Mouse (Mus musculus) forebrain, embryonic 13.5 days (tissue): ENCODE data around the gene Cubn. TPM values are rescaled to one million over a fixed set of nuclear protein-coding genes. Genes with fewer than 3 reads are reported as not detected.

ENCODE experiments used
- ATAC-seq: fragments of 200-750 bp; cut with Nextera tagmentation; 2 replicates; pipeline ENCODE4 v1.8.0; 2017
- H3K27ac ChIP-seq: fragments of 300-500 bp; sonication (generic); 2 replicates; pipeline ENCODE4 v1.5.1; 2015; ENCODE audit warnings: inconsistent platforms, mild to moderate bottlenecking, moderate library complexity
- H3K27me3 ChIP-seq: fragments of 300-500 bp; sonication (generic); 2 replicates; pipeline ENCODE4 v1.6.1; 2015; ENCODE audit warnings: mild to moderate bottlenecking, inconsistent platforms
- H3K36me3 ChIP-seq: fragments of 300-500 bp; sonication (generic); 2 replicates; pipeline ENCODE4 v1.6.1; 2015; ENCODE audit warnings: mild to moderate bottlenecking, inconsistent platforms; ENCODE audit not compliant: poor library complexity, severe bottlenecking
- H3K4me1 ChIP-seq: fragments of 300-500 bp; sonication (generic); 2 replicates; pipeline ENCODE4 v1.6.1; 2015; ENCODE audit warnings: inconsistent platforms
- H3K4me2 ChIP-seq: fragments of 300-500 bp; sonication (generic); 2 replicates; pipeline ENCODE4 v1.6.1; 2015; ENCODE audit warnings: inconsistent platforms, mild to moderate bottlenecking, moderate library complexity
- H3K4me3 ChIP-seq: fragments of 300-500 bp; sonication (generic); 2 replicates; pipeline ENCODE4 v1.5.1; 2015; ENCODE audit warnings: mild to moderate bottlenecking, inconsistent platforms
- H3K9ac ChIP-seq: fragments of 300-500 bp; sonication (generic); 2 replicates; pipeline ENCODE4 v1.6.1; 2015; ENCODE audit warnings: mild to moderate bottlenecking, inconsistent platforms
- H3K9me3 ChIP-seq: fragments of 300-500 bp; sonication (generic); replicated peaks from 2 replicates; pipeline ENCODE4 v1.6.1; 2016; ENCODE audit warnings: inconsistent platforms
- WGBS: fragments of 180-500 bp; shearing (Covaris S2); methylation state at CpG from one replicate; pipeline ENCODE4 v1.1.7; 2015; 5-methylcytosine and 5-hydroxymethylcytosine counted together
- polyA plus RNA-seq: library from polyadenylated mRNA; unstranded; fragments of >200 nt; fragmentation: Nextera tagmentation; extraction: Ambion mirVana; gene quantifications from 2 replicates; pipeline ENCODE4 v1.2.1, GENCODE M21; 2015

Cubn gene
- polyA plus RNA-seq, 1 experiment from 2014 or later: 0.09 TPM

GRCm38 (mm10) chr2:13470108-13470507 is 21.5 kb downstream of the Cubn start:
- no peaks in the 10 kb centered on the region for H3K4me1 ChIP-seq
- H3K4me3 ChIP-seq: no peak overlapping the region
- no peak for ATAC-seq
- H3K27ac ChIP-seq: no peak overlapping the region
- H3K4me2 ChIP-seq: no peak overlapping the region
- WGBS: 94% methylated on average over 3 of the region's 3 CpGs
- H3K36me3 ChIP-seq: no peaks in the 10 kb centered on the region
- no peaks in the 10 kb centered on the region for H3K9me3 ChIP-seq
- no peak overlapping the region for H3K9ac ChIP-seq
- H3K27me3 ChIP-seq: no peaks in the 10 kb centered on the region

DNA sequence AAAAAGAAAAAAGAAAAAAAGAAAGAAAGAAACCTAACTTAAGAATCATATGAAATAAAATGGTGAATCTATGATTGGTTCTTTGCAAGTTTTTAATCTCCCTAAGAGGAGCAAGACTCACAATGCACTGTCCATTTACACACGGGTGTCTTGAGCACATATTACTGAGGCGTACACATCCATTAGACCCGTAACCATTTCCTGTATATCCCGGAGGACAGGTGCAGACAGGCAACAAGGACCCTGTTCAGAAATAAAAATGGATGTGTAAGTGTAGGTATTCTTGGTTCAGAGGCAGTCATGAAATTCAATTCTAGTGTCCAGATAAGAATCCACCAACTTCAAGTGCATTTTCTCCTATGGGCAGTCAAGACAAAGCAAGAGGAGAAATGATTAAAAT is 22.0 kb downstream of the Cubn start:
- Histone ChIP-seq H3K4me2 (no peak overlapping the region), H3K27ac (no peak overlapping the region), H3K36me3 (no peaks in the 10 kb centered on the region), H3K27me3 (no peaks in the 10 kb centered on the region), H3K9me3 (no peaks in the 10 kb centered on the region), H3K4me3 (no peak overlapping the region), H3K4me1 (no peaks in the 10 kb centered on the region), H3K9ac (no peak overlapping the region)
- no peak for ATAC-seq
- 95% methylated on average over 4 of the region's 4 CpGs for WGBS

DNA sequence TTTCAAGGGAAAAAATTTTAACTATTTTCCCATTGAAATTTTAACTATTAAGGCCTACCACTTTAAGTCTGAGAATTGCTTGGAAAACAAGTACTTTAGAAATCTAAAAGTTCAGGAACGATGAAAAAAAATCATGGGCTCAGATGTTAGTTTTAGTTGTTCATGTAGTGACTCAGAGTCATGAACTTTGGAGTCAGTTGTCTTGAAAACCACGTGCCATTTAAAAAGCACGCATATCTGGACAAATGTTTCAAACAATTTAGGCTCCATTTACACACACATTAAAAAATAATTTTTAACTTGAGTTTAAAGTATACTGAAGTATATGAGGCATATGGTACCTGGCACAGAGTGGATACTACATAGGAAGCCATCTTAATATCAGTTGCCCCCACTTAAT is 24.9 kb downstream of the Cubn start:
- Histone ChIP-seq H3K9me3 (no peaks in the 10 kb centered on the region), H3K27me3 (no peaks in the 10 kb centered on the region), H3K4me3 (no peak overlapping the region), H3K36me3 (no peaks in the 10 kb centered on the region), H3K27ac (no peak overlapping the region), H3K4me2 (no peak overlapping the region), H3K4me1 (no peaks in the 10 kb centered on the region), H3K9ac (no peak overlapping the region)
- ATAC-seq: no peak
- WGBS: 92% methylated on average over 3 of the region's 3 CpGs

- H3K27ac ChIP-seq: no peak overlapping the region
- no peak overlapping the region for H3K9ac ChIP-seq
- H3K4me3 ChIP-seq: no peak overlapping the region
- no peaks in the 10 kb centered on the region for H3K9me3 ChIP-seq
- 87% methylated on average over 2 of the region's 2 CpGs for WGBS
- H3K4me2 ChIP-seq: no peak overlapping the region
- H3K4me1 ChIP-seq: no peaks in the 10 kb centered on the region
- no peaks in the 10 kb centered on the region for H3K36me3 ChIP-seq
- ATAC-seq: no peak
- H3K27me3 ChIP-seq: no peaks in the 10 kb centered on the region
Observed at GRCm38 (mm10) chr2:13458088-13458487, 33.5 kb downstream of the Cubn start.

DNA sequence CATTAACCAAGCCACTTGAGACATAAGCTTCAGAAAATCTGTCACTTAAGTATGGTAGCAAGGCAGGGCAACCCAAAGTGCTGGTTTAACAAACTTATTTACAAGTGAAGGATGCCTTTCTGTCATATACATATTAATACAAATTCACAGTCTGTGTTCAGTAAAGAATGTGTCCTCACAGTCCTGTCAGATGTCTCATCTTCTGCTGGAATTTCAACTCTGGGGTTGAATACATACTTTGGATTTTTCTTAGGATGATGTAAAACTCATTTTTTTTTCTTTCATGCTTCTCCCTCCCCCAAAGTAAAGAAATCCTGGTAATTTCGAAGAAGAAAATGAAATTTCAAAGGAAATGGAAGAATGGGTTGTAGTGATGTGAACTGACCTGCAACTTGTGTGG is 34.8 kb downstream of the Cubn start:
- H3K9ac ChIP-seq: no peak overlapping the region
- no peak for ATAC-seq
- no peak overlapping the region for H3K27ac ChIP-seq
- H3K36me3 ChIP-seq: no peaks in the 10 kb centered on the region
- no peaks in the 10 kb centered on the region for H3K27me3 ChIP-seq
- no peak overlapping the region for H3K4me2 ChIP-seq
- no peak overlapping the region for H3K4me3 ChIP-seq
- H3K9me3 ChIP-seq: no peaks in the 10 kb centered on the region
- WGBS: 91% methylated on average over 1 of the region's 1 CpGs
- no peaks in the 10 kb centered on the region for H3K4me1 ChIP-seq

DNA sequence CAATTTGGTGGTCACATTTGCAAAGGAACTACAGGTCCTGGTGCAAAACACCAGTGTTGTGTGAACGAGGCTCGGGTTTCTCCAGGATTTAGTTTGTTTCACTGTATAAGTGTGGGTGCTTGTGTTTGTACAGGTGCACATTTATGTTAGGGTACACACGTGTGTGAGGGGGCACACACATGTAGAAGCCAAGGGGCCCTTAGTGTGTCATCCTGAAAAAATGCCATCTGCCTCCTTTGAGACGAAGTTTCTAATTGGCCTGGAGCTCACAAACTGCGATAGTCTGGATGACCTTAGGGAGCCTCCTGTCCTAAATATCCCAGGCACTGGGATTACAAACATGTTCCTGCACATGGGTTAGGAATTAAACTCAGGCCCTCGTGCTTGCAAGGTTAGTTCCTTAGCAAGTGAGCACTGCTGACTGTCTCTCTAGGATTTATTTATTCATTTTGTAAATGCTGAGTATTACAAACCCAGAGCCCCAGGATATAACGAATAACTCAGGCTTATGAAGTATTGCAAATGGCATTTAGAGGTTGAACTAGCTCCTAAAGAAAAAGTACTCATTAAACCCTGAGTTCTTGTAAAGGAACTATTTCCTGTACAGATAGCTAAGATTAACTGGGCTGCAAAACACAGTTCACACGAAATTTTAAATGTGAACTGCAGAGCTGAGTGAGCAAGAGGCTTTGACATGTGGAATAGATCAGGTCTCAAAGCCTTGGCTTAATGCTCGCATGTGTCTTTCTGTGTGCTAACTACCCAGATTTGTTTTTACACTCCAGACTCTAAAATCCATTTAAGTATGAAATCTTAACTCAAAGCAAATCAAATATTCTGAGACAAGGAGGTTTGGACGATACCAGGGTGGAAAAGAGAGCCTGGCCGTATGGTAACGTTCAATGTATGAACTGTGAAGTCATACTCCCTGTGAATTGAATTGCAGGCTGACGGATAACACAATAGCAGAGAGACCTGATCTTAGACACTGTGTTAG is 39.8 kb downstream of the Cubn start:
- no peak overlapping the region for H3K9ac ChIP-seq
- 66% methylated on average over 13 of the region's 13 CpGs for WGBS
- no peak for ATAC-seq

GRCm38 (mm10) chr2:13450895-13451294 is 40.7 kb downstream of the Cubn start:
- Histone ChIP-seq H3K27ac (no peak overlapping the region), H3K4me2 (no peak overlapping the region), H3K27me3 (no peaks in the 10 kb centered on the region), H3K9ac (no peak overlapping the region), H3K4me1 (no peaks in the 10 kb centered on the region), H3K9me3 (no peaks in the 10 kb centered on the region), H3K36me3 (no peaks in the 10 kb centered on the region), H3K4me3 (no peak overlapping the region)
- no peak for ATAC-seq
- 73% methylated on average over 3 of the region's 3 CpGs for WGBS

More for the DNA sequence above, 39.8 kb downstream of the Cubn start:
- no peaks in the 10 kb centered on the region for H3K36me3 ChIP-seq
- no peak overlapping the region for H3K4me2 ChIP-seq
- no peak overlapping the region for H3K4me3 ChIP-seq
- no peak overlapping the region for H3K27ac ChIP-seq
- H3K4me1 ChIP-seq: no peaks in the 10 kb centered on the region
- H3K9me3 ChIP-seq: no peaks in the 10 kb centered on the region
- no peaks in the 10 kb centered on the region for H3K27me3 ChIP-seq

- Histone ChIP-seq H3K27ac (no peak overlapping the region), H3K9me3 (no peaks in the 10 kb centered on the region), H3K4me1 (no peaks in the 10 kb centered on the region), H3K4me3 (no peak overlapping the region), H3K27me3 (no peaks in the 10 kb centered on the region), H3K4me2 (no peak overlapping the region), H3K9ac (no peak overlapping the region), H3K36me3 (no peaks in the 10 kb centered on the region)
- 74% methylated on average over 2 of the region's 2 CpGs for WGBS
- no peak for ATAC-seq
Observed at GRCm38 (mm10) chr2:13450470-13450869, 41.1 kb downstream of the Cubn start.

- Histone ChIP-seq H3K4me3 (no peak overlapping the region), H3K4me1 (no peaks in the 10 kb centered on the region), H3K27ac (no peak overlapping the region), H3K36me3 (no peaks in the 10 kb centered on the region), H3K9ac (no peak overlapping the region), H3K27me3 (no peaks in the 10 kb centered on the region), H3K4me2 (no peak overlapping the region), H3K9me3 (no peaks in the 10 kb centered on the region)
- 94% methylated on average over 4 of the region's 4 CpGs for WGBS
- no peak for ATAC-seq
Observed at GRCm38 (mm10) chr2:13445156-13445555, 46.5 kb downstream of the Cubn start.

DNA sequence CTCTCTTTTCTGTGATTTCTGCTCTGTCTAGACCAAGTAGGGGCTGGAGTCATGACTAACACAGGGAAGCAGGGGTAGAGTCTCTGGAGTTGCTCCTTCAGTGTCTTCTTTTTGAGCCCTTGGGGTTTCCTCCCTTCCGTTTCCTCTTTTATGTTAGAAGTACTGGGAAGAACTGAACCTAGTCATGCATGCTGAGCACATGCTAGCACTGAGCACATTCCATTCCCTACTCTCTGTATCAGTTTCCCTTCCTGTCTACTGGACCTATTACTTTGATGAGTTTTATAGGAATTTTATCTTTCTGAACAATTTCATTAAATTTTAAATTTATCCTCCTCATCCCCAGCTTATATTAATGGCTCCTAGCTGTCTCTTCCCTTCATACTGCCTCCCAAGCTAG is 52.6 kb downstream of the Cubn start:
- ATAC-seq: no peak
- H3K36me3 ChIP-seq: no peaks in the 10 kb centered on the region
- no peaks in the 10 kb centered on the region for H3K9me3 ChIP-seq
- H3K4me3 ChIP-seq: no peak overlapping the region
- H3K4me2 ChIP-seq: no peak overlapping the region
- 84% methylated on average over 1 of the region's 1 CpGs for WGBS
- no peaks in the 10 kb centered on the region for H3K27me3 ChIP-seq
- H3K9ac ChIP-seq: no peak overlapping the region
- no peak overlapping the region for H3K27ac ChIP-seq
- H3K4me1 ChIP-seq: no peaks in the 10 kb centered on the region

DNA sequence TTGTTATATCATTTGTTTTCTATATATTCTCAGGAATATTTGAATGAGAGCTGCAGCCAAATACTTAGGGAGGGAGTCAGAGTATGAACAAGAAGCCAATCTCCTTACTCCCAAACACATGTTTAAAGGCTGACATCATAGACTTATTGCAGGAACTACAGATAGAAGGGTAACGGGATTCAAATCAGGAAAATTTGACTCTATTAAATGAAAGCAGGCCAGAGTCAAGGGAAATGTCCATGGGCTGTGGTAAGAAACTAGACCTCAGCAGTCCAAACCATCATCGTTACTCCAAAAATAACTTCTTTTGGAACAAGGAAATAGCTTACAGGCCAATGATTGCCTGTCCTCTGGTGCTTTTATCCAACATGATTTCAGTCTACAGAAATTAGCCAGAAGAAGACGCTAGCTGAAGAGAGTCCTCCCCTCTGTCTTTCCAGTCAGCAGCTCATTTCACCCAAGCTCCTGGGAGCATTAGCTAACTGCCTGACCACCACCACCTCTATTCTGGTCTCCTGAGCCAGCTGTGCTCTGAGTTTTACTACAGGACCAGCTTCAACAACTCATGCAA is 53.3 kb downstream of the Cubn start:
- no peaks in the 10 kb centered on the region for H3K36me3 ChIP-seq
- no peak overlapping the region for H3K4me3 ChIP-seq
- ATAC-seq: no peak
- H3K27me3 ChIP-seq: no peaks in the 10 kb centered on the region
- H3K9ac ChIP-seq: no peak overlapping the region
- no peak overlapping the region for H3K4me2 ChIP-seq
- H3K9me3 ChIP-seq: no peaks in the 10 kb centered on the region
- no peaks in the 10 kb centered on the region for H3K4me1 ChIP-seq
- no peak overlapping the region for H3K27ac ChIP-seq
- WGBS: 87% methylated on average over 3 of the region's 3 CpGs

DNA sequence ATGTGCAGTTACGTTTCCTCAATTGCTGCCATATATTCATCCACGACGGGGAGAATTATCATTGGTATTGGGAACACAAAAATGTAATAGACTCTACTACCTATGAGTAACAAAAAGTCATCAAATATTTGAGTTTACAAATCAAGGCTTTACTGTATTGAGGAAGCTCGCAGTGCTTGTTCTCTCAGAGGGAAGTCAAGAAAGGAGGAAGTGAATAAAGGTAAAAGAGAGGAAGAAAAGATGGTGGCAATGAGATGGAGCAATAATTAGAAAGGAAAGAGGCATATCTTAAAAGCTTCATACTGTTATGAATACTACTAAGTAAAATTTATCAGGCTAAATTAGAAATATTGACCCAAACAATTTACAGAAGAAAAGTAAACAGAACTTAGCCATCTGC is 59.6 kb downstream of the Cubn start:
- 87% methylated on average over 4 of the region's 4 CpGs for WGBS
- Histone ChIP-seq H3K27me3 (no peaks in the 10 kb centered on the region), H3K27ac (no peak overlapping the region), H3K9me3 (no peaks in the 10 kb centered on the region), H3K36me3 (no peaks in the 10 kb centered on the region), H3K4me2 (no peak overlapping the region), H3K4me1 (no peaks in the 10 kb centered on the region; the same call in 1 of the 2 replicates), H3K9ac (no peak overlapping the region), H3K4me3 (no peak overlapping the region)
- no peak for ATAC-seq
